Mouse (Mus musculus) central nervous system, embryonic 14 days (tissue): ENCODE data around the gene Arl14ep. TPM values are rescaled to one million over a fixed set of nuclear protein-coding genes. Genes with fewer than 3 reads are reported as not detected.

Source experiments
- polyA plus RNA-seq: library from polyadenylated mRNA; depleted of rRNA; stranded (reverse); fragments of >200 nt; gene quantifications from 2 replicates; pipeline ENCODE4 v1.2.3, GENCODE M21; 2012; rRNA removed

The Arl14ep gene
- 24.7 and 26.8 TPM in 2 replicates for polyA plus RNA-seq

DNA sequence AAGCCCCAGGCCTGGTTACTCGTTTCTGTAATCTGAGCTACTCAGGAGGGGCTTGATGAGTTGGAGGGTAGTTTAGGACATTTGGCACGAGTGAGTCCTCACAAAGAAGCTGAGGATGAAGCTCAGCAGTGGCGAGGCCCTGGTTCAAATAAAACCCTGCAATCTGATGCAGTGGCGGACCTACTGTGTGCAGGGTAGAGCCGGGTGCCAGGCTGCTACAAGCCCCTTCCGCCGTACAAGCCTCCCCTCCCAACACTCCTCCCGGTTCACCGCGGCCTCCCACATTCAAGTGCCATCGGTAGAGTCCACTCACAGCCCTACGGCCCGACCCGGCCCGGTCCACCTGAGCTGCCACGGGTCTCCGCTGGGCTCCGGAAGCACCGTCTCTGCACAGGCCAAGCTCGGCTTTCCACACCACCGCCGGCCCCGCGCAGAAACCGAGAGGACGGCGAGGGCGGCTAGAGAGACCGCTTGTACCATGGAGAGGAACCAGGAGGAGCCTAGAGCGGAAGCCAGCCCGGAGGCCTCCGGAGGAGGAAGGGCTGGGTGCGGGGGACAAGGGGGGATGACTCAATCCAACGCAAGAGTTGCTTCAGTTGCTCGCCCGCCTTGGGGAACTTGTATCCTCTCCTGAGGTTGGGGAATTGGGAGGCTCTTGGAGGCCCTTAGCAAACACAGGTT, at the start of gene Arl14ep:
TSS of gene Arl14ep (minus strand) at position 466 of the 681 bp plus-strand sequence.

Other genes with a start within 250 kb of the Arl14ep start
- gene Fshb, start 85.2 kb upstream of the Arl14ep start, polyA plus RNA-seq = not detected in 2 replicates